ENCODE assay signal across 17 mouse cellular contexts in the genomic region with DNA sequence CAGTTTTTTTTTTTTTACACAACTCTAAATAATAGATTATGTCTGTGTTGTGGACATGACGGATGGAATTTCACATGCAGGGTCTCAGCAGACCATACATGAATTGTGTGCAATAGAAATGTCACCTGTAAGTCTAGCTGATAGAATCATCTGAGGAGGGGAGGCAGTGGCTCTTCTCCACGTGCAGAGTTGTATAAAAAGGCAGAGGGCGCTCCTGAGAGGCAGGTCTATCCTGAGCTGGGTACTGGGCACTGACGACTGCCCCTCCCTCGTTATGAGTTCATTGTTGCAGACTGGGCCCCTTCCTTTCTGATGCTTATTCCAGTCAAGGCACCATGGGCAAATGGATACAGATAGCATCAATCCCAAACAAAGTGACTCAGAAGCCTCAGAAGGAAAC.
DNase-seq lines count a peak whose midpoint lies in the region; ATAC-seq and TF ChIP-seq lines count a peak whose summit lies in the region.
"Had no signal": no experiment of that assay in that cellular context is flagged by ENCODE, and none has a peak within 500 bp of the region (broad histone marks: within the 10 kb centered on the region; RNA-seq: fewer than 3 reads in every experiment).

No protein-coding gene starts in this region.

- no peak for TF ChIP-seq EP300 in heart, adult 2 months (IDR thresholded peaks at IDR 0.05; ENCODE audit: insufficient read depth, low read depth, low read length)

- H3K4me3 ChIP-seq in heart, adult 2 months: no peak overlapping the region
- H3K4me3 ChIP-seq in heart, embryonic 12.5 days: no peak overlapping the region
- no peak overlapping the region for H3K4me3 ChIP-seq in midbrain, embryonic 11.5 days (ENCODE audit: low read depth, low read length)
- H3K4me3 ChIP-seq in midbrain, embryonic 10.5 days: no peak overlapping the region
- H3K4me3 ChIP-seq in cortical plate, adult 2 months (ENCODE audit: insufficient read depth, low read length): no peak overlapping the region
- no peak overlapping the region for H3K4me3 ChIP-seq in limb, embryonic 10.5 days
- H3K4me3 ChIP-seq: embryonic facial prominence, embryonic 10.5 days; forebrain, embryonic 13.5 days had no signal

- WGBS in heart, adult 2 months: 58% methylated on average over 5 of the region's 5 CpGs
- WGBS in heart, embryonic 12.5 days: 69% methylated on average over 5 of the region's 5 CpGs
- 73% methylated on average over 5 of the region's 5 CpGs for WGBS in midbrain, embryonic 11.5 days
- WGBS in midbrain, embryonic 10.5 days: 70% methylated on average over 5 of the region's 5 CpGs
- WGBS in limb, embryonic 10.5 days: 79% methylated on average over 5 of the region's 5 CpGs

- no peak overlapping the region for H3K4me2 ChIP-seq in heart, embryonic 12.5 days
- no peak overlapping the region for H3K4me2 ChIP-seq in midbrain, embryonic 11.5 days
- H3K4me2 ChIP-seq: forebrain, embryonic 13.5 days; heart, embryonic 11.5 days had no signal

- TF ChIP-seq POLR2A in heart, adult 2 months (IDR thresholded peaks at IDR 0.05; ENCODE audit: insufficient read depth, low read depth, low read length): no peak
- TF ChIP-seq POLR2A in cortical plate, adult 2 months (IDR thresholded peaks at IDR 0.05; ENCODE audit: extremely low read depth, insufficient read depth, low read length): no peak

- ATAC-seq in heart, embryonic 12.5 days (ENCODE audit: insufficient number of reproducible peaks, low FRiP score): no peak
- no peak for ATAC-seq in midbrain, embryonic 11.5 days (ENCODE audit: low FRiP score)
- ATAC-seq: forebrain, embryonic 13.5 days; forebrain, postnatal 0 days; hindbrain, embryonic 16.5 days had no signal

- no peak for DNase-seq in heart, adult 2 months
- peak; percentile 49 for DNase-seq in midbrain, embryonic 11.5 days (ENCODE audit: low spot score, missing footprints)
- no peak for DNase-seq in midbrain, embryonic 10.5 days (ENCODE audit: low spot score)
- DNase-seq in limb, embryonic 10.5 days (ENCODE audit: low spot score): no peak
- DNase-seq: adrenal gland, adult 8-10 months; adrenal gland, postnatal 36 days; cerebellum, adult 11 months; cerebellum, adult 8-10 months; forebrain, postnatal 0 days; gastrocnemius, postnatal 25 days; heart, adult 18-20 months had no signal

- H3K79me2 ChIP-seq in heart, adult 2 months (replicated peaks; ENCODE audit: control insufficient read depth, insufficient read depth, low read length): no peaks in the 10 kb centered on the region

- H3K9me3 ChIP-seq in heart, embryonic 12.5 days (replicated peaks): no peaks in the 10 kb centered on the region
- no peaks in the 10 kb centered on the region for H3K9me3 ChIP-seq in midbrain, embryonic 11.5 days (ENCODE audit: control insufficient read depth, low read length)
- H3K9me3 ChIP-seq in midbrain, embryonic 10.5 days (replicated peaks): no peaks in the 10 kb centered on the region
- H3K9me3 ChIP-seq in limb, embryonic 10.5 days (replicated peaks): no peaks in the 10 kb centered on the region
- H3K9me3 ChIP-seq: embryonic facial prominence, embryonic 10.5 days; forebrain, embryonic 13.5 days had no signal

- no peak overlapping the region for H3K27ac ChIP-seq in heart, adult 2 months
- no peak overlapping the region for H3K27ac ChIP-seq in heart, embryonic 12.5 days (ENCODE audit: poor library complexity, severe bottlenecking)
- no peak overlapping the region for H3K27ac ChIP-seq in midbrain, embryonic 11.5 days (ENCODE audit: low read depth, low read length)
- no peak overlapping the region for H3K27ac ChIP-seq in midbrain, embryonic 10.5 days (replicated peaks)
- H3K27ac ChIP-seq in cortical plate, adult 2 months (ENCODE audit: insufficient read depth, low read length): no peak overlapping the region
- H3K27ac ChIP-seq in limb, embryonic 10.5 days: no peak overlapping the region
- H3K27ac ChIP-seq: embryonic facial prominence, embryonic 10.5 days; forebrain, embryonic 13.5 days had no signal

- no peaks in the 10 kb centered on the region for H3K27me3 ChIP-seq in heart, adult 2 months (ENCODE audit: control insufficient read depth, insufficient read depth, low read length)
- no peaks in the 10 kb centered on the region; the same call in 1 of the 2 replicates for H3K27me3 ChIP-seq in heart, embryonic 12.5 days (replicated peaks)
- H3K27me3 ChIP-seq in midbrain, embryonic 11.5 days (ENCODE audit: control insufficient read depth, insufficient read depth, low read length): no peaks in the 10 kb centered on the region
- no peaks in the 10 kb centered on the region for H3K27me3 ChIP-seq in midbrain, embryonic 10.5 days (ENCODE audit: low read depth, poor library complexity, severe bottlenecking)
- H3K27me3 ChIP-seq in limb, embryonic 10.5 days (ENCODE audit: low read depth, poor library complexity, severe bottlenecking): no peaks in the 10 kb centered on the region
- H3K27me3 ChIP-seq: forebrain, embryonic 13.5 days had no signal

- TF ChIP-seq CTCF in heart, adult 2 months (IDR thresholded peaks at IDR 0.05): peak; percentile 16; the same call in 1 of the 2 replicates
- 0 out of 2 replicates have a peak, but pooled peaks have one; percentile 0 for TF ChIP-seq CTCF in cortical plate, adult 2 months (IDR thresholded peaks at IDR 0.05; ENCODE audit: extremely low read depth, insufficient read depth, low read length)

- H3K36me3 ChIP-seq in heart, adult 2 months (ENCODE audit: control insufficient read depth, insufficient read depth, low read length): no peaks in the 10 kb centered on the region
- H3K36me3 ChIP-seq in heart, embryonic 12.5 days: no peaks in the 10 kb centered on the region
- no peaks in the 10 kb centered on the region for H3K36me3 ChIP-seq in midbrain, embryonic 11.5 days (ENCODE audit: control insufficient read depth, insufficient read depth, low read length)
- 0 out of 2 replicates have a peak, but pooled peaks cover 4% of the 10 kb centered on the region for H3K36me3 ChIP-seq in midbrain, embryonic 10.5 days
- no peaks in the 10 kb centered on the region for H3K36me3 ChIP-seq in limb, embryonic 10.5 days
- H3K36me3 ChIP-seq: embryonic facial prominence, embryonic 10.5 days had no signal

- no peak overlapping the region for H3K9ac ChIP-seq in heart, adult 2 months (ENCODE audit: low read depth, low read length)
- no peak overlapping the region for H3K9ac ChIP-seq in heart, embryonic 12.5 days
- no peak overlapping the region for H3K9ac ChIP-seq in midbrain, embryonic 11.5 days (ENCODE audit: low read length)
- H3K9ac ChIP-seq: forebrain, embryonic 13.5 days; forebrain, postnatal 0 days had no signal

- no peaks in the 10 kb centered on the region for H3K4me1 ChIP-seq in heart, adult 2 months (ENCODE audit: control insufficient read depth, insufficient read depth, low read length)
- H3K4me1 ChIP-seq in heart, embryonic 12.5 days (replicated peaks): no peaks in the 10 kb centered on the region
- H3K4me1 ChIP-seq in midbrain, embryonic 11.5 days (ENCODE audit: control insufficient read depth, insufficient read depth, low read length): no peaks in the 10 kb centered on the region
- H3K4me1 ChIP-seq in midbrain, embryonic 10.5 days: peaks cover 9% of the 10 kb centered on the region
- peaks cover 2% of the 10 kb centered on the region; the same call in 1 of the 2 replicates for H3K4me1 ChIP-seq in cortical plate, adult 2 months (ENCODE audit: control insufficient read depth, insufficient read depth, low read length)
- H3K4me1 ChIP-seq in limb, embryonic 10.5 days: no peaks in the 10 kb centered on the region

- intact Hi-C loops in heart, adult 2 months (cut with DNase I): no loop called here
